Mouse (Mus musculus) midbrain, embryonic 12.5 days (tissue): ENCODE data around the gene Gstm1. TPM values are rescaled to one million over a fixed set of nuclear protein-coding genes. Genes with fewer than 3 reads are reported as not detected.
"Not testable (repeated sequence)": the region's sequence is repeated elsewhere in the genome, so short reads cannot be mapped to it uniquely, and the experiment has no call there.

Experiments used
- ATAC-seq: fragments of 200-750 bp; cut with Nextera tagmentation; 2 replicates; pipeline ENCODE4 v1.8.0; 2017; ENCODE audit warnings: low read depth, moderate TSS enrichment, moderate library complexity; ENCODE audit not compliant: low FRiP score
- H3K27ac ChIP-seq: fragments of 300-500 bp; sonication (generic); replicated peaks from 2 replicates; pipeline ENCODE4 v1.5.1; 2016; ENCODE audit warnings: mild to moderate bottlenecking
- H3K27me3 ChIP-seq: fragments of 300-500 bp; sonication (generic); 2 replicates; pipeline ENCODE4 v1.6.1; 2016; ENCODE audit warnings: mild to moderate bottlenecking
- H3K36me3 ChIP-seq: fragments of 300-500 bp; sonication (generic); 2 replicates; pipeline ENCODE4 v1.6.1; 2016
- H3K4me1 ChIP-seq: fragments of 300-500 bp; sonication (generic); 2 replicates; pipeline ENCODE4 v1.6.1; 2016
- H3K4me2 ChIP-seq: fragments of 300-500 bp; sonication (generic); replicated peaks from 2 replicates; pipeline ENCODE4 v1.6.1; 2016; ENCODE audit warnings: mild to moderate bottlenecking, moderate library complexity
- H3K4me3 ChIP-seq: fragments of 300-500 bp; sonication (generic); 2 replicates; pipeline ENCODE4 v1.5.1; 2016; ENCODE audit warnings: mild to moderate bottlenecking
- H3K9ac ChIP-seq: fragments of 300-500 bp; sonication (generic); replicated peaks from 2 replicates; pipeline ENCODE4 v1.6.1; 2016; ENCODE audit warnings: mild to moderate bottlenecking, moderate library complexity
- H3K9me3 ChIP-seq: fragments of 300-500 bp; sonication (generic); 2 replicates; pipeline ENCODE4 v1.6.1; 2016; ENCODE audit warnings: mild to moderate bottlenecking
- WGBS: fragments of 180-500 bp; shearing (Covaris S2); methylation state at CpG from one replicate; pipeline ENCODE4 v1.1.7; 2016; 5-methylcytosine and 5-hydroxymethylcytosine counted together
- polyA plus RNA-seq: library from polyadenylated mRNA; unstranded; fragments of >200 nt; fragmentation: Nextera tagmentation; extraction: Ambion mirVana; gene quantifications from 2 replicates; pipeline ENCODE4 v1.2.1, GENCODE M21; 2016

Gstm1 gene
- polyA plus RNA-seq, 1 experiment from 2014 or later: 22.5 TPM

GRCm38 (mm10) chr3:107981261-107981660, 36.5 kb downstream of the Gstm1 start:
- Histone ChIP-seq H3K4me1 (no peaks in the 10 kb centered on the region), H3K36me3 (no peaks in the 10 kb centered on the region), H3K4me2 (no peak overlapping the region), H3K4me3 (no peak overlapping the region), H3K9ac (no peak overlapping the region), H3K27ac (no peak overlapping the region), H3K9me3 (no peaks in the 10 kb centered on the region), H3K27me3 (no peaks in the 10 kb centered on the region)
- ATAC-seq: no peak
- WGBS: 66% methylated on average over 3 of the region's 3 CpGs

GRCm38 (mm10) chr3:107977691-107978090, 40.1 kb downstream of the Gstm1 start:
- Histone ChIP-seq H3K9me3 (no peaks in the 10 kb centered on the region), H3K4me2 (no peak overlapping the region), H3K27me3 (no peaks in the 10 kb centered on the region), H3K4me3 (no peak overlapping the region), H3K4me1 (no peaks in the 10 kb centered on the region), H3K36me3 (no peaks in the 10 kb centered on the region), H3K9ac (no peak overlapping the region), H3K27ac (no peak overlapping the region)
- WGBS: 84% methylated on average over 3 of the region's 3 CpGs
- ATAC-seq: no peak

- WGBS: 93% methylated on average over 1 of the region's 1 CpGs
- no peak for ATAC-seq
- Histone ChIP-seq H3K27me3 (no peaks in the 10 kb centered on the region), H3K4me2 (no peak overlapping the region), H3K4me1 (no peaks in the 10 kb centered on the region), H3K27ac (no peak overlapping the region), H3K9ac (no peak overlapping the region), H3K36me3 (no peaks in the 10 kb centered on the region), H3K4me3 (no peak overlapping the region), H3K9me3 (no peaks in the 10 kb centered on the region)
These were observed 43.5 kb downstream of the Gstm1 start for GRCm38 (mm10) chr3:107974237-107974636.

- no peak overlapping the region for H3K27ac ChIP-seq
- WGBS: 90% methylated on average over 3 of the region's 3 CpGs
- H3K4me1 ChIP-seq: no peaks in the 10 kb centered on the region
- H3K36me3 ChIP-seq: no peaks in the 10 kb centered on the region
- H3K4me3 ChIP-seq: no peak overlapping the region
- no peaks in the 10 kb centered on the region for H3K9me3 ChIP-seq
- no peak overlapping the region for H3K4me2 ChIP-seq
- no peak overlapping the region for H3K9ac ChIP-seq
- ATAC-seq: no peak
- no peaks in the 10 kb centered on the region for H3K27me3 ChIP-seq
These were observed 45.7 kb downstream of the Gstm1 start for GRCm38 (mm10) chr3:107972070-107972469.

- H3K9ac ChIP-seq, ATAC-seq, H3K27me3 ChIP-seq, H3K9me3 ChIP-seq, H3K4me1 ChIP-seq, H3K4me3 ChIP-seq, H3K36me3 ChIP-seq, H3K4me2 ChIP-seq, H3K27ac ChIP-seq: not testable (repeated sequence)
- 56% methylated on average over 3 of the region's 3 CpGs for WGBS
These were observed 46.7 kb downstream of the Gstm1 start for GRCm38 (mm10) chr3:107971101-107971500.

- Histone ChIP-seq H3K27ac (no peak within 1 kb of the TSS), H3K4me3 (no peak within 1 kb of the TSS), H3K27me3 (no peaks in the 10 kb centered on the region), H3K4me1 (0 out of 2 replicates have a peak, but pooled peaks cover 10% of the 10 kb centered on the region), H3K36me3 (no peaks in the 10 kb centered on the region), H3K4me2 (no peak within 1 kb of the TSS), H3K9me3 (no peaks in the 10 kb centered on the region), H3K9ac (no peak within 1 kb of the TSS)
- WGBS: 67% methylated on average over 13 of the region's 13 CpGs
- no peak for ATAC-seq
These were observed 48.9 kb downstream of the Gstm1 start, which contains the start of gene Gstm3 for GRCm38 (mm10) chr3:107968724-107969395. Gstm3 (minus strand) TSS chr3:107969283.

- no peak for ATAC-seq
- Histone ChIP-seq H3K4me1 (0 out of 2 replicates have a peak, but pooled peaks cover 10% of the 10 kb centered on the region), H3K9ac (no peak overlapping the region), H3K27ac (no peak overlapping the region), H3K27me3 (no peaks in the 10 kb centered on the region), H3K36me3 (no peaks in the 10 kb centered on the region), H3K4me2 (no peak overlapping the region), H3K4me3 (no peak overlapping the region), H3K9me3 (no peaks in the 10 kb centered on the region)
- 94% methylated on average over 5 of the region's 5 CpGs for WGBS
These were observed 51.1 kb downstream of the Gstm1 start for GRCm38 (mm10) chr3:107966631-107967030.

GRCm38 (mm10) chr3:107965592-107965991, 52.2 kb downstream of the Gstm1 start:
- no peak overlapping the region for H3K27ac ChIP-seq
- no peaks in the 10 kb centered on the region for H3K9me3 ChIP-seq
- H3K4me3 ChIP-seq: no peak overlapping the region
- H3K4me2 ChIP-seq: no peak overlapping the region
- H3K27me3 ChIP-seq: no peaks in the 10 kb centered on the region
- 0 out of 2 replicates have a peak, but pooled peaks cover 10% of the 10 kb centered on the region for H3K4me1 ChIP-seq
- H3K36me3 ChIP-seq: no peaks in the 10 kb centered on the region
- ATAC-seq: no peak
- 63% methylated on average over 1 of the region's 1 CpGs for WGBS
- no peak overlapping the region for H3K9ac ChIP-seq

- H3K4me1 ChIP-seq: 0 out of 2 replicates have a peak, but pooled peaks cover 10% of the 10 kb centered on the region
These were observed 53.0 kb downstream of the Gstm1 start for GRCm38 (mm10) chr3:107964656-107965308.

GRCm38 (mm10) chr3:107964026-107964425, 53.7 kb downstream of the Gstm1 start:
- H3K4me3 ChIP-seq: no peak overlapping the region
- no peak overlapping the region for H3K4me2 ChIP-seq
- H3K9me3 ChIP-seq: no peaks in the 10 kb centered on the region
- no peaks in the 10 kb centered on the region for H3K27me3 ChIP-seq
- ATAC-seq: no peak
- H3K9ac ChIP-seq: no peak overlapping the region
- no peak overlapping the region for H3K27ac ChIP-seq
- 0 out of 2 replicates have a peak, but pooled peaks cover 10% of the 10 kb centered on the region for H3K4me1 ChIP-seq
- whole genome bisulfite sequencing: 79% methylated on average over 4 of the region's 4 CpGs
- no peaks in the 10 kb centered on the region for H3K36me3 ChIP-seq

More at GRCm38 (mm10) chr3:107964656-107965308, 53.0 kb downstream of the Gstm1 start:
- no peak overlapping the region for H3K9ac ChIP-seq
- H3K9me3 ChIP-seq: no peaks in the 10 kb centered on the region
- no peak overlapping the region for H3K4me2 ChIP-seq
- H3K4me3 ChIP-seq: no peak overlapping the region
- no peaks in the 10 kb centered on the region for H3K27me3 ChIP-seq
- no peak overlapping the region for H3K27ac ChIP-seq
- WGBS: 75% methylated on average over 5 of the region's 5 CpGs
- ATAC-seq: no peak
- H3K36me3 ChIP-seq: no peaks in the 10 kb centered on the region
